Mouse (Mus musculus) liver, embryonic 14.5 days (tissue): ENCODE data around the gene Setd2.

Source experiments
- CTCF ChIP-seq: IDR thresholded peaks from 2 replicates; pipeline ENCODE4 v1.5.1; 2016; ENCODE audit warnings: antibody characterized with exemption, low read depth, control low read depth
- EP300 ChIP-seq: IDR thresholded peaks from 2 replicates; pipeline ENCODE4 v1.6.1; 2016; ENCODE audit warnings: antibody characterized with exemption, low read depth

DNA sequence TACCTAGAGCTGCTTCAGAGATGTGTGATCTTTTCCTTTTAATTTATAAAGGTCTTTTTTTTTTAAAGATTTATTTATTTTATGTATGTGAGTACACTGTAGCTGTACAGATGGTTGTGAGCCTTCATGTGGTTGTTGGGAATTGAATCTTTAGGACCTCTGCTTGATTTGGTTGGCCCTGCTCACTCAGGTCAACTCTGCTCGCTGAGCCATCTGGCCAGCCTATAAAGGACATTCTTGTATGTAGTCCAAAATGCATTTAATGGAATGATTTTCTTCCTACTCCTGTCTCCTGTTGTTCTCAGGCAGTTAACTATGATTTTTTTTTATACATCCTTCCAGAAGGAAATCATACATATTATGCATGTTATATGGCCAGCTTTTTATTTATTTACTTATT lies 51.1 kb downstream of the Setd2 start:
- no peak for TF ChIP-seq EP300
- TF ChIP-seq CTCF: no peak
